In the genomic region with DNA sequence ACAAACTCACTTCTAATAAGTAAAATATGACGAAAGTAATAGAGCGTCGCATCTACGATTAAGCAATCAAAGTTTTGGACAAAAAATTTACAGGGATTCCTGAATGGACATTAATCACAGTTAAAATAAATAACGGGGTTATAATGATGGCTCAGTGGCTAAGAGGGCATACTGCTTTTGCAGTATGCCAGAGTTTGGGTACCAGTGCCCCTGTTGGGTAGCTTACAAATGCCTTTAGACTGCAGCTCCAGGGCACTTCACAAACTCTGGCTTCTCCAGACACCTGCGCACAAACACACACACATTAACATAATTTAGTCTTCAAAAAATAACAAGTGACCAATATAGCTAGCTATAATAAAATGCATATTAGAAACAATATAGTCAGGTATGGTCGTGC, we compare ENCODE assay signal across 8 mouse cellular contexts. TPM values are rescaled to one million over a fixed set of nuclear protein-coding genes. Genes with fewer than 3 reads are reported as not detected.
DNase-seq lines count a peak whose midpoint lies in the region; ATAC-seq and TF ChIP-seq lines count a peak whose summit lies in the region.

No protein-coding gene starts in this region.

- no peak overlapping the region for H3K4me3 ChIP-seq in neural tube, embryonic 11.5 days (ENCODE audit: low read depth, low read length)
- H3K4me3 ChIP-seq in limb, embryonic 14.5 days (replicated peaks; ENCODE audit: low read length): peak overlapping the region; percentile 96
- peak overlapping the region; percentile 88 for H3K4me3 ChIP-seq in stomach, embryonic 16.5 days (replicated peaks; ENCODE audit: low read length)

- TF ChIP-seq POLR2A in limb, embryonic 14.5 days (IDR thresholded peaks at IDR 0.05; ENCODE audit: borderline replicate concordance, extremely low read depth, insufficient read depth, insufficient read length): no peak

- H3K36me3 ChIP-seq in neural tube, embryonic 11.5 days (ENCODE audit: control insufficient read depth, insufficient read depth, low read length): peaks cover 16% of the 10 kb centered on the region
- H3K36me3 ChIP-seq in limb, embryonic 14.5 days (ENCODE audit: control insufficient read depth, insufficient read depth, low read length): peaks cover 25% of the 10 kb centered on the region
- peaks cover 20% of the 10 kb centered on the region; the same call in 1 of the 2 replicates for H3K36me3 ChIP-seq in stomach, embryonic 16.5 days (ENCODE audit: control insufficient read depth, insufficient read depth, low read length)

- WGBS in neural tube, embryonic 11.5 days: 42% methylated on average over 7 of the region's 7 CpGs
- WGBS in limb, embryonic 14.5 days: 42% methylated on average over 7 of the region's 7 CpGs
- WGBS in stomach, embryonic 16.5 days: 34% methylated on average over 7 of the region's 7 CpGs

- no peak for ATAC-seq in neural tube, embryonic 11.5 days (ENCODE audit: insufficient read depth, low FRiP score, low TSS enrichment)
- ATAC-seq in limb, embryonic 14.5 days (ENCODE audit: low FRiP score, low read depth): no peak
- no peak for ATAC-seq in stomach, embryonic 16.5 days (ENCODE audit: insufficient read depth, low FRiP score)

- H3K27ac ChIP-seq in neural tube, embryonic 11.5 days (ENCODE audit: low read depth, low read length): no peak overlapping the region
- peak overlapping the region; percentile 94; the same call in 1 of the 2 replicates for H3K27ac ChIP-seq in limb, embryonic 14.5 days (replicated peaks; ENCODE audit: low read depth, low read length)
- H3K27ac ChIP-seq in stomach, embryonic 16.5 days (ENCODE audit: low read length): peak overlapping the region; percentile 96; the same call in 1 of the 2 replicates

- no peaks in the 10 kb centered on the region for H3K27me3 ChIP-seq in neural tube, embryonic 11.5 days (ENCODE audit: control insufficient read depth, insufficient read depth, low read length)
- H3K27me3 ChIP-seq in limb, embryonic 14.5 days (ENCODE audit: control insufficient read depth, insufficient read depth, low read length): no peaks in the 10 kb centered on the region
- no peaks in the 10 kb centered on the region for H3K27me3 ChIP-seq in stomach, embryonic 16.5 days (ENCODE audit: control insufficient read depth, insufficient read depth, low read length)

- H3K4me1 ChIP-seq in neural tube, embryonic 11.5 days (ENCODE audit: control insufficient read depth, insufficient read depth, low read length): no peaks in the 10 kb centered on the region
- H3K4me1 ChIP-seq in limb, embryonic 14.5 days (ENCODE audit: control insufficient read depth, insufficient read depth, low read length): peaks cover 6% of the 10 kb centered on the region
- H3K4me1 ChIP-seq in stomach, embryonic 16.5 days (ENCODE audit: control insufficient read depth, insufficient read depth, low read length): peaks cover 19% of the 10 kb centered on the region

- DNase-seq in cerebellum, adult 8-10 months: peak; percentile 3
- no peak for DNase-seq in cerebellum, adult 11-12 months
- DNase-seq in neural tube, embryonic 11.5 days (ENCODE audit: low spot score): no peak
- no peak for DNase-seq in neural tube, embryonic 10.5 days (ENCODE audit: extremely low spot score, low spot score)
- no peak for DNase-seq in limb, embryonic 14.5 days (ENCODE audit: low spot score)
- DNase-seq in layer of hippocampus, adult 18-20 months (ENCODE audit: low spot score in 2 of 2): no peak
- no peak for DNase-seq in right cerebral cortex, postnatal 14 days

- H3K4me2 ChIP-seq in neural tube, embryonic 11.5 days (ENCODE audit: low read depth): 0 out of 2 replicates have a peak overlapping the region, but pooled peaks have one; percentile 1
- peak overlapping the region; percentile 33 for H3K4me2 ChIP-seq in limb, embryonic 14.5 days (replicated peaks; ENCODE audit: low read depth, low read length, severe bottlenecking)
- peak overlapping the region; percentile 42 for H3K4me2 ChIP-seq in stomach, embryonic 16.5 days (ENCODE audit: low read depth, low read length)

- no peaks in the 10 kb centered on the region for H3K9me3 ChIP-seq in neural tube, embryonic 11.5 days (ENCODE audit: control insufficient read depth, low read length)
- no peaks in the 10 kb centered on the region for H3K9me3 ChIP-seq in limb, embryonic 14.5 days (ENCODE audit: control insufficient read depth, low read length)
- H3K9me3 ChIP-seq in stomach, embryonic 16.5 days (replicated peaks; ENCODE audit: control insufficient read depth, low read length): no peaks in the 10 kb centered on the region

- H3K9ac ChIP-seq in neural tube, embryonic 11.5 days (ENCODE audit: low read length): 0 out of 2 replicates have a peak overlapping the region, but pooled peaks have one; percentile 20
- H3K9ac ChIP-seq in limb, embryonic 14.5 days (ENCODE audit: low read depth, low read length, severe bottlenecking): peak overlapping the region; percentile 100; the same call in 1 of the 2 replicates
- H3K9ac ChIP-seq in stomach, embryonic 16.5 days (ENCODE audit: low read length): peak overlapping the region; percentile 100; the same call in 1 of the 2 replicates

RNA-seq across cellular contexts. Expression of a gene that starts 0.4 kb away (rescaled TPM):
- polyA plus RNA-seq in neural tube, embryonic 11.5 days (2014; fragmentation: Nextera tagmentation; extraction: Ambion mirVana): 422 and 444 TPM in 2 replicates
- 401 and 449 TPM in 2 replicates for polyA plus RNA-seq in limb, embryonic 14.5 days (2012; rRNA removed)
- 336 and 359 TPM in 2 replicates for polyA plus RNA-seq in limb, embryonic 14.5 days (2014; fragmentation: Nextera tagmentation; extraction: Ambion mirVana)
- polyA plus RNA-seq in stomach, embryonic 16.5 days (2015; fragmentation: Nextera tagmentation; extraction: Ambion mirVana): 292 and 315 TPM in 2 replicates
- 100 to 1,000 TPM; 170 to 189 TPM for total RNA-seq in layer of hippocampus, adult 18-20 months (2021)

Comparison
In these comparisons a context has a peak if more than half of its experiments do, and no peak if none do; other contexts are left out.
1. H3K9ac ChIP-seq: peak in every context shown above with its lines; median percentile 100 in limb, embryonic 14.5 days; 100 in stomach, embryonic 16.5 days; 20 in neural tube, embryonic 11.5 days.